Mouse (Mus musculus): ENCODE results near the gene Tspan4. TPM values are rescaled to one million over a fixed set of nuclear protein-coding genes. Genes with fewer than 3 reads are reported as not detected.

Gene Tspan4
- polyA plus RNA-seq, 2 experiments = 32.1 to 43.0 TPM

- Histone ChIP-seq H3K4me2 (ENCODE audit: low read depth) (peak within 1 kb of the TSS; percentile 55), H3K36me3 (replicated peaks; ENCODE audit: control insufficient read depth, insufficient read depth, low read depth) (no peaks in the 10 kb centered on the region), H3K4me1 (replicated peaks; ENCODE audit: control insufficient read depth in 2 of 2, insufficient read depth in 2 of 2, low read length in 1 of 2) (peaks cover 4 to 7% of the 10 kb centered on the region in 2 experiments), H3K27ac (no peak within 1 kb of the TSS), H3K9me3 (ENCODE audit: control insufficient read depth, low read length) (no peaks in the 10 kb centered on the region), H3K27me3 (ENCODE audit: control insufficient read depth, insufficient read depth, low read length) (peaks cover 54% of the 10 kb centered on the region), H3K9ac (replicated peaks) (peak within 1 kb of the TSS; percentile 21; the same call in 1 of the 2 replicates), H3K4me3 (ENCODE audit: insufficient read depth in 1 of 2, low read depth in 2 of 2, low read length in 2 of 2) (peak within 1 kb of the TSS; percentile 13 to 52; a peak in 3 of 4 replicates)
- no peak for TF ChIP-seq CTCF (IDR thresholded peaks at IDR 0.05; ENCODE audit: low read depth)
- no peak for TF ChIP-seq EP300 (IDR thresholded peaks at IDR 0.05; ENCODE audit: low read depth)
- ATAC-seq (ENCODE audit: insufficient read depth) = no peak
- DNase-seq (ENCODE audit: low read depth in 3 of 3, low spot score in 3 of 3) = no peak
- 57% methylated on average over 15 of the region's 15 CpGs for WGBS (ENCODE audit: insufficient replicate concordance)
Measured at GRCm38 (mm10) chr7:141460391-141461113, 14.5 kb upstream of the Tspan4 start, which contains the start of gene Cracr2b. Gene Cracr2b (plus strand): TSS chr7:141461094.

DNA sequence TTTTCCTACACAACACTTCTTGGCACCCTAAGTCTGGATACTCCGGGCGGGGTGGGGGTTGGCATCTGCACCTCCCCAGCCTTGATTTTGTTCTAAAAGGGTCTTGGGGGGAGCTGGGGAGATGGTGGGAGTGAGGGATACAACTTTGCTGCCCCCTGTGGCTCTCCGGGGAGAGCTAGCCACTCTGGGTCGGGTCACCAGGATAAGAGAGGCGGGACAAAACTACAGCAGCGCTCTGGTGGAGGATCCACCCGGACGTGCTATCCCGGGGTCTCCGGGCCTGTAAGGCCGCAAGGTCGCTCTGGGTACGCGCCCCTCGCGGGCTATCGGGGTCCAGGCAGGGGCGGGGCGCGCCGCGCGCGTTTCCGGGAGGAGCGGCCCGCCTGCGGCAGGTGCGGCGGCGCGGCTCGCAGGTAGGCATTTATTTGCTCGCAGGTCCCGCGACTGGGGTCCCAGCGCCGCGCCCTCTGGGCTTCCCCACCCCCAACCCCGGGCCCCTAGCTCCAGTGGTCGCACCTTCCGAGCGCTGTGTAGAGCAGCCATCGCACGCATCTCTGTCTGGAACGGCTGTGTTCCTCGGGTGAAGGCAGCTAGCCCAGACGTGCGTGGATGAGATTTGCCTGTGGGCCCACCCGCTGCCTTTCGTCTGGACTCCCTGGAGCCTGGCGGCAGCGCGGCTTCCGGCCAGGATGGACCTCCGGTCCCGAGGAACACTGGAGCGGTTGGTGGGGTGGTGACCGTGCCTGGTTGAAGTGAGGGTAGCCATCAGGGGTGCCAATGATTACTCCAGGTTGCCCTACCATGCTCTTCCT lies 13.3 kb upstream of the Tspan4 start:
- TF ChIP-seq EP300 (IDR thresholded peaks at IDR 0.05; ENCODE audit: low read depth) (no peak), CTCF (IDR thresholded peaks at IDR 0.05; ENCODE audit: low read depth) (peak; percentile 20; the same call in 1 of the 2 replicates)
- H3K4me2 ChIP-seq (ENCODE audit: low read depth) = peak overlapping the region; percentile 55
- H3K36me3 ChIP-seq (replicated peaks; ENCODE audit: control insufficient read depth, insufficient read depth, low read depth) = no peaks in the 10 kb centered on the region
- peaks cover 3% of the 10 kb centered on the region in 2 experiments for H3K4me1 ChIP-seq (replicated peaks; ENCODE audit: control insufficient read depth in 2 of 2, insufficient read depth in 2 of 2, low read length in 1 of 2)
- no peak overlapping the region for H3K27ac ChIP-seq
- no peak for DNase-seq (ENCODE audit: low read depth in 3 of 3, low spot score in 3 of 3)
- H3K9ac ChIP-seq (replicated peaks) = peak overlapping the region; percentile 21; the same call in 1 of the 2 replicates
- peaks cover 63% of the 10 kb centered on the region for H3K27me3 ChIP-seq (ENCODE audit: control insufficient read depth, insufficient read depth, low read length)
- no peaks in the 10 kb centered on the region for H3K9me3 ChIP-seq (ENCODE audit: control insufficient read depth, low read length)
- H3K4me3 ChIP-seq (ENCODE audit: insufficient read depth in 1 of 2, low read depth in 2 of 2, low read length in 2 of 2) = peak overlapping the region; percentile 13 to 52; a peak in 3 of 4 replicates
- 3% methylated on average over 59 of the region's 59 CpGs for WGBS (ENCODE audit: insufficient replicate concordance)
- ATAC-seq (ENCODE audit: insufficient read depth) = no peak

GRCm38 (mm10) chr7:141462333-141462821 lies 12.7 kb upstream of the Tspan4 start:
- Histone ChIP-seq H3K36me3 (replicated peaks; ENCODE audit: control insufficient read depth, insufficient read depth, low read depth) (no peaks in the 10 kb centered on the region), H3K27me3 (ENCODE audit: control insufficient read depth, insufficient read depth, low read length) (peaks cover 63% of the 10 kb centered on the region), H3K27ac (no peak overlapping the region), H3K9me3 (ENCODE audit: control insufficient read depth, low read length) (no peaks in the 10 kb centered on the region), H3K4me1 (replicated peaks; ENCODE audit: control insufficient read depth in 2 of 2, insufficient read depth in 2 of 2, low read length in 1 of 2) (peaks cover 6 to 7% of the 10 kb centered on the region in 2 experiments), H3K4me3 (ENCODE audit: insufficient read depth in 1 of 2, low read depth in 2 of 2, low read length in 2 of 2) (0 out of 4 replicates have a peak overlapping the region, but pooled peaks of 1 of the 2 experiments have one; percentile 3), H3K9ac (replicated peaks) (no peak overlapping the region), H3K4me2 (ENCODE audit: low read depth) (peak overlapping the region; percentile 55)
- DNase-seq (ENCODE audit: low read depth in 3 of 3, low spot score in 3 of 3) (no peak), ATAC-seq (ENCODE audit: insufficient read depth) (no peak)
- TF ChIP-seq EP300 (IDR thresholded peaks at IDR 0.05; ENCODE audit: low read depth) = no peak
- TF ChIP-seq CTCF (IDR thresholded peaks at IDR 0.05; ENCODE audit: low read depth) = no peak
- 18% methylated on average over 5 of the region's 5 CpGs for WGBS (ENCODE audit: insufficient replicate concordance)

DNA sequence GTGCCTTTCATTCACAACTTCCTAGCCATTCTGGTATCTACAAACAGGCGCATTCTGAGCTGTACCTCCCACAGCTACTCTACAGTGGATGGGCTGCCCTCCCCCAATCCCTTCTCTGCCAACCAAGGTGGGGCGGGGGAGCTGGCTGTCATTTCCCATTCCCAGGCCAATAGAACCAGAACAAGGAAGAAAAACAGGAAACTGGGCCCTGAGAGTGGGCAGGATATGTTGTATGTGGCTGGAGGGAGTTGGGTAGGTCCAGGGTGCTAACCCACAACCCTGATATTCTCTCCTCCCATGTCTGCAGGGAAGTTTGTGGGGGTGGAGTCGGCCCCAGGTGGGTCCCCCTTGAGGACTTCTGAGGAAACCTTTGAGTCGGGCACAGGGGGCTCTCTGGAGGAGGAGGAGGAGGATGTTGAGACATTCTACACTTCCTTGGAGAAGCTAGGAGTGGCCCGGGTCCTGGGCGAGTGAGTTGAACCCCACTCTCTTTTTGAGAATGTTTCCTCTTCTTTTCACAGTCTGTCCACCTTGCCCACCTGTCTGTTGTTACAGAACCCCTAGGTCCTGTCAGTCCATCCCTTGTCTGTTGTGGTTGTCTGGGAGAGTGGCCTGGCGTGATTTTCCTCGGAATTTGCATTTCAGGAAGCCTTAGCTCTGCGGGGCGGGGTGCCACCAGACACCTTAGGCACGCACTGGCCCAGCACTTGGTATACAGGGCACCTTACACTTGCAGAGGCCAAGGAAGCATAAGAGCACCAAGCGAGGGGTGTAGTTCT lies 11.0 kb upstream of the Tspan4 start:
- Histone ChIP-seq H3K27ac (no peak overlapping the region), H3K4me1 (replicated peaks; ENCODE audit: control insufficient read depth in 2 of 2, insufficient read depth in 2 of 2, low read length in 1 of 2) (peaks cover 17 to 20% of the 10 kb centered on the region in 2 experiments), H3K36me3 (replicated peaks; ENCODE audit: control insufficient read depth, insufficient read depth, low read depth) (no peaks in the 10 kb centered on the region), H3K27me3 (ENCODE audit: control insufficient read depth, insufficient read depth, low read length) (peaks cover 63% of the 10 kb centered on the region), H3K4me2 (ENCODE audit: low read depth) (peak overlapping the region; percentile 25), H3K9me3 (ENCODE audit: control insufficient read depth, low read length) (no peaks in the 10 kb centered on the region), H3K9ac (replicated peaks) (no peak overlapping the region), H3K4me3 (ENCODE audit: insufficient read depth in 1 of 2, low read depth in 2 of 2, low read length in 2 of 2) (no peak overlapping the region)
- 26% methylated on average over 12 of the region's 12 CpGs for WGBS (ENCODE audit: insufficient replicate concordance)
- no peak for DNase-seq (ENCODE audit: low read depth in 3 of 3, low spot score in 3 of 3)
- TF ChIP-seq CTCF (IDR thresholded peaks at IDR 0.05; ENCODE audit: low read depth) = no peak
- TF ChIP-seq EP300 (IDR thresholded peaks at IDR 0.05; ENCODE audit: low read depth) = no peak
- no peak for ATAC-seq (ENCODE audit: insufficient read depth)

Measured in liver, embryonic 14.5 days (tissue).